Mouse (Mus musculus): ENCODE results near the gene Gphn. TPM values are rescaled to one million over a fixed set of nuclear protein-coding genes. Genes with fewer than 3 reads are reported as not detected.
"Not testable (repeated sequence)": the region's sequence is repeated elsewhere in the genome, so short reads cannot be mapped to it uniquely, and the experiment has no call there.

The Gphn gene
- polyA plus RNA-seq, 1 experiment from 2014 or later: 19.3 TPM

- no peak overlapping the region for H3K4me3 ChIP-seq (replicated peaks; ENCODE audit: low read depth, low read length)
- H3K36me3 ChIP-seq (ENCODE audit: insufficient read depth, low read length): no peaks in the 10 kb centered on the region
- no peak overlapping the region for H3K27ac ChIP-seq
- no peak overlapping the region for H3K9ac ChIP-seq (ENCODE audit: low read depth, low read length)
- H3K4me1 ChIP-seq (replicated peaks; ENCODE audit: insufficient read depth, low read length): no peaks in the 10 kb centered on the region
- ATAC-seq (replicated peaks; ENCODE audit: low FRiP score, low read depth) (no peak), DNase-seq (ENCODE audit: low spot score) (no peak)
- no peak overlapping the region for H3K4me2 ChIP-seq (ENCODE audit: low read length)
- no peaks in the 10 kb centered on the region for H3K9me3 ChIP-seq (replicated peaks; ENCODE audit: low read length)
- 53% methylated on average over 1 of the region's 1 CpGs for WGBS
- H3K27me3 ChIP-seq (ENCODE audit: insufficient read depth, low read length): no peaks in the 10 kb centered on the region
- no peak for TF ChIP-seq CTCF (IDR thresholded peaks at IDR 0.05; ENCODE audit: low read depth)
These were observed 296.0 kb downstream of the Gphn start for GRCm38 (mm10) chr12:78522176-78522575.

DNA sequence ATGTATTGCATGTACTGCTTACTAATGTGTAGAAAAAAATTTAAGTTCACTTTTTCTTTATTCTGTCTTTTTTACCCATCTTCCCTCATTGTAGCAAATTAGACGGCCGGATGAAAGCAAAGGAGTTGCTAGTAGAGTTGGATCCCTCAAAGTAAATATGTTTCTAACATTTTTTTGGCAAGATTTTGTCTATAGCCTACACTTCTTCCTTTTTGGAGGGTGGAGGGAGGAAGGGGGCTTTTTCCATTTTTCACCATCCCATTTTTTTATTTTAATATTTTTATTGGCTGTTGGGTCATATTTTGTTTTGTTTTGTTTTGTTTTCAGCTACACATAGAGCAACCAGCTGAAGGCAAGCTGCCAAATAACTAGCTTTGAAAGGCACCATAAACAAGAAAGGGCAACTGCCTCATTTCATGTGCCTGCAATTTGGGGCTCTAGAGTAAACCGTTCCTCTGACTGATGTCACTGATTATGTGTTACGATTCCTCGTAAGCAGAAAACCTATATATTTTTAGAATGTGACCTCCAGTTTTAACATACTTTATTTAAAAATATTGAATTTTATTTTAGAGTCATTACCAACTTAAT, 296.7 kb downstream of the Gphn start:
- Histone ChIP-seq H3K9me3 (replicated peaks; ENCODE audit: low read length) (no peaks in the 10 kb centered on the region), H3K9ac (ENCODE audit: low read depth, low read length) (no peak overlapping the region), H3K27me3 (ENCODE audit: insufficient read depth, low read length) (no peaks in the 10 kb centered on the region), H3K4me2 (ENCODE audit: low read length) (no peak overlapping the region), H3K36me3 (ENCODE audit: insufficient read depth, low read length) (no peaks in the 10 kb centered on the region), H3K27ac (no peak overlapping the region), H3K4me1 (replicated peaks; ENCODE audit: insufficient read depth, low read length) (no peaks in the 10 kb centered on the region), H3K4me3 (replicated peaks; ENCODE audit: low read depth, low read length) (no peak overlapping the region)
- DNase-seq (ENCODE audit: low spot score) (no peak), ATAC-seq (replicated peaks; ENCODE audit: low FRiP score, low read depth) (no peak)
- no peak for TF ChIP-seq CTCF (IDR thresholded peaks at IDR 0.05; ENCODE audit: low read depth)
- WGBS: 78% methylated on average over 5 of the region's 5 CpGs

DNA sequence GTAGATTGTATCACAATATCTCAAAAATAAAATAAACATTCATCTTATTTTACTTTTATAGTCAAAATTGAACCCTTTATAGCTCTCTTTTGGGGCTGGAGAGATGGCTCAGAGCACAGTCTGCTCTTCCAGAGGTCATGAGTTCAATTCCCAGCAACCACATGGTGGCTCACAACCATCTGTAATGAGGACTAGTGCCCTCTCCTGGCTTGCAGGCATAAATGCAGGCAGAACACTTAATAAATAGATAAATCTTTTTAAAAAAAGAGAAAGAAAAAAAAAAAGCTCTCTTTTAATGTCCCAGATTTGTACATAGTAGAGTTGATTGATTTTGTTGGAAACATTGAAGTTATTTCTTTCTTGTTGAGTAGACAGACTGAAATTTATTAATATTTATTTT, 311.4 kb downstream of the Gphn start:
- H3K27ac ChIP-seq; H3K4me1 ChIP-seq (replicated peaks; ENCODE audit: insufficient read depth, low read length); H3K9me3 ChIP-seq (replicated peaks; ENCODE audit: low read length); H3K36me3 ChIP-seq (ENCODE audit: insufficient read depth, low read length); H3K9ac ChIP-seq (ENCODE audit: low read depth, low read length); H3K4me2 ChIP-seq (ENCODE audit: low read length); DNase-seq (ENCODE audit: low spot score); ATAC-seq (replicated peaks; ENCODE audit: low FRiP score, low read depth); H3K27me3 ChIP-seq (ENCODE audit: insufficient read depth, low read length); H3K4me3 ChIP-seq (replicated peaks; ENCODE audit: low read depth, low read length): not testable (repeated sequence)

GRCm38 (mm10) chr12:78550913-78551312, 324.7 kb downstream of the Gphn start:
- H3K27ac ChIP-seq: no peak overlapping the region
- no peak overlapping the region for H3K4me3 ChIP-seq (replicated peaks; ENCODE audit: low read depth, low read length)
- WGBS: 92% methylated on average over 2 of the region's 2 CpGs
- no peak for DNase-seq (ENCODE audit: low spot score)
- ATAC-seq (replicated peaks; ENCODE audit: low FRiP score, low read depth): no peak
- TF ChIP-seq CTCF (IDR thresholded peaks at IDR 0.05; ENCODE audit: low read depth): no peak
- H3K27me3 ChIP-seq (ENCODE audit: insufficient read depth, low read length): no peaks in the 10 kb centered on the region
- H3K9ac ChIP-seq (ENCODE audit: low read depth, low read length): no peak overlapping the region
- no peaks in the 10 kb centered on the region for H3K9me3 ChIP-seq (replicated peaks; ENCODE audit: low read length)
- no peak overlapping the region for H3K4me2 ChIP-seq (ENCODE audit: low read length)
- no peaks in the 10 kb centered on the region for H3K36me3 ChIP-seq (ENCODE audit: insufficient read depth, low read length)
- no peaks in the 10 kb centered on the region for H3K4me1 ChIP-seq (replicated peaks; ENCODE audit: insufficient read depth, low read length)

GRCm38 (mm10) chr12:78631816-78632215, 405.6 kb downstream of the Gphn start:
- H3K4me1 ChIP-seq (replicated peaks; ENCODE audit: insufficient read depth, low read length): no peaks in the 10 kb centered on the region
- no peak overlapping the region for H3K9ac ChIP-seq (ENCODE audit: low read depth, low read length)
- H3K27me3 ChIP-seq (ENCODE audit: insufficient read depth, low read length): no peaks in the 10 kb centered on the region
- ATAC-seq (replicated peaks; ENCODE audit: low FRiP score, low read depth) (no peak), DNase-seq (ENCODE audit: low spot score) (no peak)
- H3K4me3 ChIP-seq (replicated peaks; ENCODE audit: low read depth, low read length): no peak overlapping the region
- no peaks in the 10 kb centered on the region for H3K9me3 ChIP-seq (replicated peaks; ENCODE audit: low read length)
- no peak overlapping the region for H3K4me2 ChIP-seq (ENCODE audit: low read length)
- no peaks in the 10 kb centered on the region for H3K36me3 ChIP-seq (ENCODE audit: insufficient read depth, low read length)
- WGBS: 73% methylated on average over 2 of the region's 2 CpGs
- no peak for TF ChIP-seq CTCF (IDR thresholded peaks at IDR 0.05; ENCODE audit: low read depth)
- H3K27ac ChIP-seq: no peak overlapping the region

DNA sequence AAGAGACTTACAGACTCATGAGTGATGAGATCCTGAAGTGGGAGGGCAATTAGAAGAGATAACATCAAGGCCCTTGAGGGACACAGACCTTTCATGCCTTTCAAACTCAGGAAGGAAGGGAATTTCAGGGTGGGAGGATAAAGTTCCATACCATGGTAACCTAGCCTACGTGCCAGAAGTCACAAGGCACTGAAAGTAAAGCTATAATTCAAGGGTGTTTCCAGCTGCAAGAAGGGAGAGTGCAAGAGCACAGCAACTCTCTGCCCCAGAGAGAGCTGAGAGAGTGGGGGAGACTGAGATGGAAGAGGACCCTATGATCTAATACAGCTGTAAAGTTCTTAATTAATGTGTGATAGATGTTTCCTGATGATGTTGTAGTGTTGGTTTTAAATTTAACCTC, 413.3 kb downstream of the Gphn start:
- H3K9me3 ChIP-seq (replicated peaks; ENCODE audit: low read length): no peaks in the 10 kb centered on the region
- no peak for TF ChIP-seq CTCF (IDR thresholded peaks at IDR 0.05; ENCODE audit: low read depth)
- H3K27ac ChIP-seq: no peak overlapping the region
- DNase-seq (ENCODE audit: low spot score) (peak; percentile 51), ATAC-seq (replicated peaks; ENCODE audit: low FRiP score, low read depth) (no peak)
- H3K9ac ChIP-seq (ENCODE audit: low read depth, low read length): no peak overlapping the region
- no peaks in the 10 kb centered on the region for H3K4me1 ChIP-seq (replicated peaks; ENCODE audit: insufficient read depth, low read length)
- 6% methylated on average over 1 of the region's 1 CpGs for WGBS
- no peaks in the 10 kb centered on the region for H3K27me3 ChIP-seq (ENCODE audit: insufficient read depth, low read length)
- no peak overlapping the region for H3K4me2 ChIP-seq (ENCODE audit: low read length)
- no peaks in the 10 kb centered on the region for H3K36me3 ChIP-seq (ENCODE audit: insufficient read depth, low read length)
- H3K4me3 ChIP-seq (replicated peaks; ENCODE audit: low read depth, low read length): no peak overlapping the region

GRCm38 (mm10) chr12:78640086-78640485, 413.9 kb downstream of the Gphn start:
- DNase-seq (ENCODE audit: low spot score) (peak; percentile 27), ATAC-seq (replicated peaks; ENCODE audit: low FRiP score, low read depth) (no peak)
- TF ChIP-seq CTCF (IDR thresholded peaks at IDR 0.05; ENCODE audit: low read depth): no peak
- H3K27ac ChIP-seq: no peak overlapping the region
- no peaks in the 10 kb centered on the region for H3K36me3 ChIP-seq (ENCODE audit: insufficient read depth, low read length)
- H3K9ac ChIP-seq (ENCODE audit: low read depth, low read length): no peak overlapping the region
- H3K4me2 ChIP-seq (ENCODE audit: low read length): no peak overlapping the region
- 19% methylated on average over 2 of the region's 2 CpGs for WGBS
- H3K9me3 ChIP-seq (replicated peaks; ENCODE audit: low read length): no peaks in the 10 kb centered on the region
- no peaks in the 10 kb centered on the region for H3K4me1 ChIP-seq (replicated peaks; ENCODE audit: insufficient read depth, low read length)
- H3K4me3 ChIP-seq (replicated peaks; ENCODE audit: low read depth, low read length): no peak overlapping the region
- H3K27me3 ChIP-seq (ENCODE audit: insufficient read depth, low read length): no peaks in the 10 kb centered on the region

Data from kidney, postnatal 0 days (tissue).